Mouse (Mus musculus) urinary bladder, postnatal 36 days (tissue): ENCODE data around the gene Mapk11.

Source experiments
- DNase-seq, 2 experiments: peaks; one replicate each; pipeline ENCODE4 v3.0.0; 2022; ENCODE audit warnings: low spot score in 2 of 2, mixed read lengths in 1 of 2

The Mapk11 gene

GRCm38 (mm10) chr15:89173906-89174214, 24.4 kb upstream of the Mapk11 start:
- DNase-seq: peak; percentile 59 to 69

GRCm38 (mm10) chr15:89173024-89173905, 23.8 kb upstream of the Mapk11 start:
- DNase-seq: no peak

- no peak for DNase-seq
Observed at GRCm38 (mm10) chr15:89172276-89172935, 23.0 kb upstream of the Mapk11 start.

GRCm38 (mm10) chr15:89171526-89172051, 22.2 kb upstream of the Mapk11 start:
- no peak for DNase-seq

GRCm38 (mm10) chr15:89170102-89170501, 20.7 kb upstream of the Mapk11 start:
- no peak for DNase-seq

GRCm38 (mm10) chr15:89169431-89169830, 20.0 kb upstream of the Mapk11 start:
- DNase-seq: peak; percentile 69 to 83

GRCm38 (mm10) chr15:89168922-89169321, 19.5 kb upstream of the Mapk11 start:
- DNase-seq: no peak

GRCm38 (mm10) chr15:89165478-89165877, 16.1 kb upstream of the Mapk11 start:
- DNase-seq: no peak

- DNase-seq: peak; percentile 51 to 58
Observed at GRCm38 (mm10) chr15:89161397-89161796, 12.0 kb upstream of the Mapk11 start.

GRCm38 (mm10) chr15:89158516-89158915, 9.1 kb upstream of the Mapk11 start:
- DNase-seq: no peak

GRCm38 (mm10) chr15:89157954-89158353, 8.5 kb upstream of the Mapk11 start:
- peak in 1 of 2 experiments; percentile 66 for DNase-seq

- no peak for DNase-seq
Observed at GRCm38 (mm10) chr15:89152312-89152711, 2.9 kb upstream of the Mapk11 start.

- DNase-seq: no peak
Observed at GRCm38 (mm10) chr15:89150041-89150390, 588 bp upstream of the Mapk11 start.

- no peak for DNase-seq
Observed at GRCm38 (mm10) chr15:89148496-89149270, 745 bp downstream of the Mapk11 start.

- no peak for DNase-seq
Observed at GRCm38 (mm10) chr15:89147895-89148294, 1.5 kb downstream of the Mapk11 start.

GRCm38 (mm10) chr15:89147456-89147855, 2.0 kb downstream of the Mapk11 start:
- no peak for DNase-seq

GRCm38 (mm10) chr15:89147024-89147423, 2.4 kb downstream of the Mapk11 start:
- DNase-seq: peak in 1 of 2 experiments; percentile 30

- peak; percentile 55 to 57 for DNase-seq
Observed at GRCm38 (mm10) chr15:89146537-89146936, 2.9 kb downstream of the Mapk11 start.

- DNase-seq: no peak
Observed at GRCm38 (mm10) chr15:89145813-89146350, 3.5 kb downstream of the Mapk11 start.

GRCm38 (mm10) chr15:89144965-89145364, 4.5 kb downstream of the Mapk11 start:
- DNase-seq: no peak

- no peak for DNase-seq
Observed at GRCm38 (mm10) chr15:89143134-89143533, 6.3 kb downstream of the Mapk11 start.

- DNase-seq: no peak
Observed at GRCm38 (mm10) chr15:89141905-89142304, 7.5 kb downstream of the Mapk11 start.
